Mouse (Mus musculus) B cell, adult 62 days (primary cell): ENCODE data around the gene Mbnl1. TPM values are rescaled to one million over a fixed set of nuclear protein-coding genes. Genes with fewer than 3 reads are reported as not detected.

Experiments used
- total RNA-seq: library from RNA; stranded (reverse); gene quantifications from 4 replicates; pipeline ENCODE4 v1.2.4, GENCODE M21; 2023

Gene Mbnl1
- 662 to 736 TPM (median 691 TPM) in 4 replicates for total RNA-seq

GRCm38 (mm10) chr3:60472681-60473177 is at the start of gene Mbnl1:
Gene Mbnl1, plus strand, starts transcription at chr3:60472830.

